Mouse (Mus musculus): ENCODE measurements around the gene Kif13a.

GRCm38 (mm10) chr13:46840676-46841075, 89.0 kb downstream of the Kif13a start:
- TF ChIP-seq CTCF (IDR thresholded peaks at IDR 0.05; ENCODE audit: extremely low read depth, insufficient read length, insufficient replicate concordance, low read depth, low read length) (no peak), POLR2A (IDR thresholded peaks at IDR 0.05; ENCODE audit: low read depth, low read length) (no peak)
